Mouse (Mus musculus): ENCODE measurements around the gene Rpgr.

Rpgr gene

DNA sequence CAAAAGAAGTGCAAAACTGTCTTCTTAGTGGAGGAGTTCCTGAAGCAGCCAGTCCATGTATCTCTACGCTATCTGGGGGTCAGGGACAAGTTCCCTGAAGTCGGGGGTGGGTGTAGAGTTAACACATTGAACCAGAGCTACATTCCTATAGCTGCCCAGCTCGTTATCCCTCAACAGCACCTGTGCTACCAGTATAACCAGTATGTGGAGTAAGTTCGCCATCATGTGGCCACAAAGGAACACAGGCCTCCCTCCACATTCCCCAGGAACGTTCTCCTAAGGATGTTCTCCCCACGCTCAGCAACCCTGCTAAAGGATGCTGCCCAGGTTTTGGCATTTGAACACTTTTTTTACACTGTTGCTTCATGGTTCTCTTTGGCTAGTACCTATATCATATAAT, 146.0 kb downstream of the Rpgr start:
- DNase-seq = peak; percentile 27

GRCm38 (mm10) chrX:10069405-10069804, 147.3 kb downstream of the Rpgr start:
- no peak for DNase-seq

DNA sequence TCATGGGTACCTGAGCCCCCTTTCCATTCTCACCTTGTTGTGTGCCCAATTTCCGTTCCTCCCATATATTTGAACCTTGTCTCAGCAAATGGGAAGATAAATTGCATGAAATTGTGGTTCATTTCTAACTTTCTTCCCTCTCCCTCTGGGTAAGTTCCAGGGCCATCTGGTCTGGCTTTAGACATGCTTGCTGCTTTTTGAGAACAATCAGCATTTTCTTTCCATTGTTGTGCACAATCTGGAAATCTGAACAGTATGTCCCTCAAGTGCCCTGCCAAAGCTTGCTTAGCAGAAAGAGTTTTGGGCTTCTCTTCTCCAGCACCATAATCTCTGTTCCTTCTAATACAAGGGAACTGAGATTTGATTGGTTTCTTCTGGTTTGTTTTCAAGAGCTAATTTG, 152.9 kb downstream of the Rpgr start:
- DNase-seq = no peak

DNA sequence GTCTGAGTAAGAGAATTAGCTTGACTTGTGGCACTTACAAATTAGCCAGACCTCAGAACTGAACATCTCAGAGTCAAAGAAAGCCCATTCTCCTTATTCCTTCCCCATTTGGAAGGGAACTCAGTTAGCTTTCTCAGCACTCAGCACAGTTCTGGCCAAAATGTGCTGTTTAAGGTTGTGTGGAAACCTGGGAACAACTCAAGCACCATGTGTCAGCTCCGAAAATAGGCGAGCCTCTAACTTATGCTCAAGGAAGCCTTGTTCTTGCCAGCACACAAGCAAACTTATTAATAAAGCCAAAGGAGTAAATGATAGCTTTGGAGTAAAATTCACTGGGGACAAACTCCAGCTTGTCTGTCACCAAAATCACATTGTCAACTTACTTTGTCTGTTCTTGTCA, 153.4 kb downstream of the Rpgr start:
- no peak for DNase-seq

GRCm38 (mm10) chrX:10062201-10062600, 154.5 kb downstream of the Rpgr start:
- DNase-seq = no peak

- DNase-seq = peak; percentile 1
These were observed 182.1 kb downstream of the Rpgr start for GRCm38 (mm10) chrX:10034666-10035065.
